Mouse (Mus musculus) neural tube, embryonic 15.5 days (tissue): ENCODE measurements around the gene Unc13a. TPM values are rescaled to one million over a fixed set of nuclear protein-coding genes. Genes with fewer than 3 reads are reported as not detected.
A peak's percentile ranks its signal among the peaks of the same experiment; 100 is the strongest.

ENCODE experiments used
- ATAC-seq: fragments of 200-750 bp; cut with Nextera tagmentation; 2 replicates; pipeline ENCODE4 v1.8.0; 2017; ENCODE audit warnings: mild to moderate bottlenecking, moderate TSS enrichment, moderate library complexity; ENCODE audit not compliant: low FRiP score
- H3K27ac ChIP-seq: fragments of 300-500 bp; sonication (generic); replicated peaks from 2 replicates; pipeline ENCODE4 v1.5.1; 2015; ENCODE audit warnings: mild to moderate bottlenecking, inconsistent platforms
- H3K27me3 ChIP-seq: fragments of 300-500 bp; sonication (generic); replicated peaks from 2 replicates; pipeline ENCODE4 v1.6.1; 2015; ENCODE audit warnings: inconsistent platforms
- H3K36me3 ChIP-seq: fragments of 300-500 bp; sonication (generic); 2 replicates; pipeline ENCODE4 v1.6.1; 2015; ENCODE audit warnings: inconsistent platforms
- H3K4me1 ChIP-seq: fragments of 300-500 bp; sonication (generic); 2 replicates; pipeline ENCODE4 v1.6.1; 2015; ENCODE audit warnings: inconsistent platforms
- H3K4me2 ChIP-seq: fragments of 300-500 bp; sonication (generic); 2 replicates; pipeline ENCODE4 v1.6.1; 2015; ENCODE audit warnings: inconsistent platforms, mild to moderate bottlenecking, moderate library complexity
- H3K4me3 ChIP-seq: fragments of 300-500 bp; sonication (generic); replicated peaks from 2 replicates; pipeline ENCODE4 v1.5.1; 2015; ENCODE audit warnings: mild to moderate bottlenecking, inconsistent platforms
- H3K9ac ChIP-seq: fragments of 300-500 bp; sonication (generic); replicated peaks from 2 replicates; pipeline ENCODE4 v1.6.1; 2015; ENCODE audit warnings: mild to moderate bottlenecking, inconsistent platforms
- H3K9me3 ChIP-seq: fragments of 300-500 bp; sonication (generic); replicated peaks from 2 replicates; pipeline ENCODE4 v1.6.1; 2016; ENCODE audit warnings: inconsistent platforms
- WGBS: fragments of 180-500 bp; shearing (Covaris S2); methylation state at CpG from one replicate; pipeline ENCODE4 v1.1.7; 2015; ENCODE audit warnings: mixed read lengths; 5-methylcytosine and 5-hydroxymethylcytosine counted together
- polyA plus RNA-seq: library from polyadenylated mRNA; unstranded; fragments of >200 nt; fragmentation: Nextera tagmentation; extraction: Ambion mirVana; gene quantifications from 2 replicates; pipeline ENCODE4 v1.2.1, GENCODE M21; 2015

Gene Unc13a
- polyA plus RNA-seq, 1 experiment from 2014 or later, result 22.2 TPM

DNA sequence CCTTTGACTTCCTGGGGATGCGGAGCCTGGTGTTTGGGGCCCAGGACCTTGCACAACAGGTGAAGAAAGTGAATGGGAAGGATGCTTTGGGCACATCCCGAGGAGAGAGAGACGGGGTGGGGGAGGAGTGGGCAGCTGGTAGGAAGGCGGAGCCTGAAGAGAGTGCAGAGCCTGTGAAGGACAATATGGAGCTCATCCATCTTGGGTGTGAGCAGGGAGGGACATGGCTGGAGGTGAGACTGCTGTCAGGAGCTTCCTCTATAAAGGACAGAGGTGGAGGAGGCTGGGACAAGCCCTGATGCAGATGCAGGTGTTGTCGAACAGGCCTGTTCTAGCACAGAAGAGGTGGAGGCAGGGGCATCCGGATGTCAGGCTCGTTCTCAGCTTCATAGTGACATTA is 67.5 kb downstream of the Unc13a start:
- Histone ChIP-seq H3K27me3 (peaks cover 44% of the 10 kb centered on the region), H3K4me1 (peaks cover 16% of the 10 kb centered on the region), H3K9ac (no peak overlapping the region), H3K27ac (no peak overlapping the region), H3K9me3 (no peaks in the 10 kb centered on the region), H3K4me3 (no peak overlapping the region), H3K36me3 (peaks cover 12% of the 10 kb centered on the region), H3K4me2 (no peak overlapping the region)
- 52% methylated on average over 7 of the region's 7 CpGs for WGBS
- no peak for ATAC-seq

DNA sequence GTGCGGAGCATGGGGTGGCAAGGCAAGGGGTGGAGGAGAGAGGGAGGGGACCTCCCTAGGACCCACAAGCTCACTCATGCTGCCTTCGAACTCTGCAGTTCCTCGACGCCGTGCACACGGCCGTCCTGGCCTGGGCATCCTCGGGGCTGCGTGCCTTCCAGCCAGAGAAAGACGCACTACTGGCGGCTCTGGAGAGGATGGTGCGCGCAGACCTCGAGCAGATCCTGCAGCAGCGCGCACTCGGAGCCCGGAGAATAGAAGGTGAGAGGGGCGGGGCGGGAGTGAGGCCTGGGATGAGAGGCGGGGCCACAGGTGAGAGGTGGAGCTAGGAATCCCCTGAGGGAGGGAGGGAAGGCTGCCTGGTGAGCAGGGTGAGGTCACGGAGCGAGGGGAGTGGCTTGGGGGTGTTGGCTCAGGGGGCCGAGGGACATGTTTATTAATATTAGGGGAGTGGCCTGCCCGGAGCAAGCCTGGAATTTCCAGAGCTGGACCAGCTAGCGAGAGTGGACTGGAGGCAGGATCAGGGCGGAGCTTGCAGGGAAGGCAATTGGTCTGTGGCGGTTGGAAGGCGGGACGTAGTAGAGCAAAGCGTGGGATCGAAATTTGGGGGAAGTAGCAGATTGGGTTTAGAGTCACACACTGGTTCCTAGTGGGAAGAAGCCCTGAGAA is 68.8 kb downstream of the Unc13a start:
- peaks cover 44% of the 10 kb centered on the region for H3K27me3 ChIP-seq
- ATAC-seq, result peak; percentile 83
- H3K9ac ChIP-seq, result peak overlapping the region; percentile 43
- peak overlapping the region; percentile 71 for H3K27ac ChIP-seq
- peak overlapping the region; percentile 60 for H3K4me2 ChIP-seq
- H3K9me3 ChIP-seq, result no peaks in the 10 kb centered on the region
- peaks cover 14% of the 10 kb centered on the region for H3K36me3 ChIP-seq
- 3% methylated on average over 32 of the region's 32 CpGs for WGBS
- H3K4me3 ChIP-seq, result peak overlapping the region; percentile 42
- peaks cover 16% of the 10 kb centered on the region for H3K4me1 ChIP-seq

DNA sequence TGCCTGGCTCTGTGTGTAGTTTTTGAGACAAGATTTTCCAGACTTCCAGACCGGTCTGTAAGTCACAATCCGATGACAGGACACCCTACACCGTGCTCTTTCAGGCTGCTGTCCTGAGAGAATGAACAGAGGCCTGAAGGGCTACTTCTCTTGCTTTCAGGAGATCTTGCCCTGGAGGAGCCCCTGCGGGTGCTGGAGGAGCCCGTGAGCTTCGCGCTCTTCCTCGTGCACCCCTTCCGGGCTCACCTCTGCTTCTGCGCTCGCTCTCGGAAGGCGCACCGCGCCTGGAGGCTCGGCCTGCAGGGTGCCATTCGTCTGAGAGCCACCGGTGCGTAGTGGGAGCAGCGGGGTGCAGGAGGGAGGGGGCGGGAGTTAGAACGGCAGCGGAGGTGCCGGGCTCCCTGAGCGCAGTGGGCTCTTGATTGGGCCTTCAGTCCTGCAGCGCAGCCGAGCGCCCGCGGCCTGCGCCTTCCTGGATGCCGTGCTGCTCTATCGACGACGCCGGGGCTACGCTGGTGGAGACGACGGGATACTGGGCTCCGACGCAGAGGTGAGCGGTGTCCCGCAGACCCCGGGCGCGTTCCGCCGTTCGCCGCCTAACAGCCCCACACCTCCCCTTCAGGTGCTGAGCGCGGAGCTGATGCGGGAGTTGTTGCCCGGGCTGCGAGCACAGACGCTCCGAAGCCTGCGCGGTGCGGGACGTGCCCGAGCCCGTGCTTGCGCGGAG is 69.5 kb downstream of the Unc13a start:
- peaks cover 16% of the 10 kb centered on the region for H3K4me1 ChIP-seq
- H3K27me3 ChIP-seq, result peaks cover 44% of the 10 kb centered on the region
- WGBS, result 3% methylated on average over 65 of the region's 65 CpGs
- peak overlapping the region; percentile 43 for H3K9ac ChIP-seq
- ATAC-seq, result peak; percentile 71
- peaks cover 14% of the 10 kb centered on the region for H3K36me3 ChIP-seq
- H3K4me3 ChIP-seq, result peak overlapping the region; percentile 42
- peak overlapping the region; percentile 71 for H3K27ac ChIP-seq
- no peaks in the 10 kb centered on the region for H3K9me3 ChIP-seq
- peak overlapping the region; percentile 60 for H3K4me2 ChIP-seq

DNA sequence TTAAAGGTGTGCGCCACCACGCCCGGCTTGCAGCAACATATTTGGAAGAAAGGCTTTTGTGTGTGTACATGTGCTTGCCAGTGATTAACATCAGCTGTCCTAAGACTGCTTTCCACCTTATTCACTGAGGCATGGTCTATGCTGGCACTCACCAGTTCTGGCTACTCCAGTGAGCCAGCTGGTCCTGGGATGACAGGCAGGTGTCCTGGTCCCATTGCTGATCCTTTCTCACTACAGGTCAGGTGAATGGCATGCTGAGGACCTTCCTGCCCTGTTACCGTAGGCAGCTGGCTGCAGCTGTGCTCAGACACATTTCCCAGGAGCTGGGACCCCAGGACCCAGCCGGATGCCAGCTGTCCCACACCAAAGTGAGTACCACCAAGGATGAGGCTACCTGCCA is 72.7 kb downstream of the Unc13a start:
- no peak overlapping the region for H3K4me3 ChIP-seq
- no peak overlapping the region for H3K4me2 ChIP-seq
- no peak for ATAC-seq
- H3K9ac ChIP-seq, result no peak overlapping the region
- H3K4me1 ChIP-seq, result peaks cover 35% of the 10 kb centered on the region
- peaks cover 40% of the 10 kb centered on the region for H3K27me3 ChIP-seq
- H3K27ac ChIP-seq, result no peak overlapping the region
- peaks cover 6% of the 10 kb centered on the region for H3K36me3 ChIP-seq
- 94% methylated on average over 5 of the region's 5 CpGs for WGBS
- H3K9me3 ChIP-seq, result no peaks in the 10 kb centered on the region

DNA sequence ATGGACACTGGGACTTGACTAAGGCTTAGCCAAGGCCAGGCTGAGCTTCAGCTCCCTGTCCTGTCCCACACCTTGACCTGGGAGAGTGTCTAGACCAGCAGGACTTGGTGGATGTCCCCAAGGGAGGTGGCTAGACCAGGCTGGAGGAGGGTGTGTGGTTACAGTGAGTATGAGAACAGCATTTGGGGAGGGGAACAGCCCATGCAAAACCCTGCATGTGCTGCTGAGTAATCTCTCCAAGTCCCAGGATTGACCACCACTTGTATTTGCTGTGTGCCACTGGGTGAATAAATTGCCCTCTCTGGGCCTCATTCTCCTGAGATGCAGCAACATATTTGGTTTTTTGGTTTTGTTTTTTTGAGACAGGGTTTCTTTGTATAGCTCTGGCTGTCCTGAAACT is 73.2 kb downstream of the Unc13a start:
- Histone ChIP-seq H3K27ac (no peak overlapping the region), H3K4me1 (peaks cover 39% of the 10 kb centered on the region), H3K36me3 (peaks cover 6% of the 10 kb centered on the region), H3K4me2 (no peak overlapping the region), H3K9me3 (no peaks in the 10 kb centered on the region), H3K27me3 (peaks cover 35% of the 10 kb centered on the region), H3K9ac (no peak overlapping the region), H3K4me3 (no peak overlapping the region)
- no peak for ATAC-seq

DNA sequence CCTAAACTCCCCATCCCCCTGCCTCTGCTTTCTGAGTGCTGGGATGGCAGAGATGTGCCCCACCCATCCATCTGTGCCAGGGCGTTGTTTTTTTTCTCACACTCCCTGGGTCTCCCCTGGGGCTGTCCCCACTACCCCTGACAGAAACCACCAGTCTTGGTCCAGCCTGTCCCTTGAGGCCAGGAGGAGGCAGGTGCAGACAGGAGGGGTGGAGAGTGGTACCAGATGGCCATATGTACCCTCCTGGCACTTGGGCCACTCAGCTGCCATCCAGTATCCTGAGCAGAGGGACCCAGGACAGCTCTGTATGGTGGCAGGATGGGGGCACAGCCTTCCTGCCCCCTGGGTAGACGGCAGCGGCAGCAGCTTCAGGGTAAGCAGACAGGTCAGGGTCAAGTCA is 74.1 kb downstream of the Unc13a start, which contains the start of gene Fam129c:
Gene Fam129c (plus strand): TSS at position 198 of the 400 bp plus-strand sequence.
- WGBS, result 66% methylated on average over 3 of the region's 3 CpGs
- no peak for ATAC-seq
- Histone ChIP-seq H3K9me3 (no peaks in the 10 kb centered on the region), H3K36me3 (peaks cover 6% of the 10 kb centered on the region), H3K9ac (no peak within 1 kb of the TSS), H3K4me1 (peaks cover 39% of the 10 kb centered on the region), H3K27ac (no peak within 1 kb of the TSS), H3K27me3 (peaks cover 26% of the 10 kb centered on the region), H3K4me3 (no peak within 1 kb of the TSS), H3K4me2 (no peak within 1 kb of the TSS)

DNA sequence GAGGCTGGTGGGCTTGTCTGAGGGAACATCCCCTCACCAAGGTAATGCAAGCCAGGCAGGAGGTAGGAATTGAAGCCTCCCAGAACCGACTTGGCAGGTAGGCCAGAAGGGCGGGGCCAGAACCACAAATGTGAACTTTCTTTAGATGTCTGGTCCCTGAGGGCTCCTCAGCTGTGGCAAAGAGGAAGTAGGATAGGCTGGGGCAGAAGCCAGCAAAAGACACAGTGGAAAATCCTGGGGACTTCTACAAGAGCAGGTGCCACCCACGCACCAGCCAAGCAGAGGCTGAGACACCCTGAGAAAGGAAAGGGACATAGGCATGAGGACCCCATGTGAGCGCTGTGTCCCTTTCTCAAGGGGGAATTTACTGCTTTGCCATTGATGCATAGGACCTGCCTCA is 74.8 kb downstream of the Unc13a start:
- ATAC-seq, result no peak
- H3K36me3 ChIP-seq, result peaks cover 6% of the 10 kb centered on the region
- no peak overlapping the region for H3K4me2 ChIP-seq
- H3K27ac ChIP-seq, result no peak overlapping the region
- H3K9ac ChIP-seq, result no peak overlapping the region
- H3K4me3 ChIP-seq, result no peak overlapping the region
- peaks cover 20% of the 10 kb centered on the region for H3K27me3 ChIP-seq
- H3K4me1 ChIP-seq, result peaks cover 33% of the 10 kb centered on the region
- H3K9me3 ChIP-seq, result no peaks in the 10 kb centered on the region
- 83% methylated on average over 4 of the region's 4 CpGs for WGBS

DNA sequence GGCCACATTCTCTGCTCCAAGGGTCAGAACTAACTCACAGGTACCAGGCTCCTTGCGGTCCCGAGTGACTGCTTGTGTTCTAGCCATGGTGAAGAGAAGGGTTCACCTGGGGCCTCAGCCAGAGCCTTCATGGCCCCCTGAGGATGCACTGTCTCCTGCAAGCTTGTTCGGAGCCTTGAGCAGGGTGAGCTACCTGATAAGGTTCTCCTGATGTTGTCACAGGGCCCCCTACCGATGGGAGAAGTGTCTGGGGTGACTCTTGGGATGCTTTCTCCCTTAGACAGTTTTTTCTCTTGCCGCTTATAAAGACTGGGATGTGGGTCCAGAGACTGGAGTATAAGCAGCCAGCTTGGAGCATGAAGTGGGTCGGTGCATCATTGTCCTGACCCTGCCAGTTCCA is 75.2 kb downstream of the Unc13a start:
- Histone ChIP-seq H3K4me3 (no peak overlapping the region), H3K36me3 (peaks cover 6% of the 10 kb centered on the region), H3K4me2 (peak overlapping the region; percentile 39; the same call in 1 of the 2 replicates), H3K27ac (no peak overlapping the region), H3K27me3 (peaks cover 16% of the 10 kb centered on the region), H3K9ac (no peak overlapping the region), H3K9me3 (no peaks in the 10 kb centered on the region), H3K4me1 (peaks cover 33% of the 10 kb centered on the region)
- 63% methylated on average over 6 of the region's 6 CpGs for WGBS
- no peak for ATAC-seq

DNA sequence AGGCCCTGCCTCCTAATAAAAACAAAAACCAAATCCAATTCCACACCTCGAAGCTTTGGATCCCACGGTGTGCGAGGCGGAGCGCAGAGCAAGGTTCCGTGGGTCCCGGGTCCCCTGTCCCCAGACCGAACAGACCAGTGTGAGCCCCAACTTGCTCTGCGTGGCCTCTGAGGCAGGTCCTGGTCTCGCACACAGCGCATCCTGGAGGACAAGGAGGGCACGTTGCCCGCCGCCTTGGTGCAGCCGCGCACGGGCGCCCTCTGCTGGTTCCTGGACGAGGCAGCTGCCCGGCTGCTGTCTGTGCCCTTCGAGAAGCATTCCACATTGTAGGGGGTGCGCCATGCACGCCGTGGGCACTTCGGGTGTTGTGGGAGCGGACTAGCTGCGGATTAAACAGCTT is 75.7 kb downstream of the Unc13a start:
- H3K9ac ChIP-seq, result 0 out of 2 replicates have a peak overlapping the region, but pooled peaks have one; percentile 23

DNA sequence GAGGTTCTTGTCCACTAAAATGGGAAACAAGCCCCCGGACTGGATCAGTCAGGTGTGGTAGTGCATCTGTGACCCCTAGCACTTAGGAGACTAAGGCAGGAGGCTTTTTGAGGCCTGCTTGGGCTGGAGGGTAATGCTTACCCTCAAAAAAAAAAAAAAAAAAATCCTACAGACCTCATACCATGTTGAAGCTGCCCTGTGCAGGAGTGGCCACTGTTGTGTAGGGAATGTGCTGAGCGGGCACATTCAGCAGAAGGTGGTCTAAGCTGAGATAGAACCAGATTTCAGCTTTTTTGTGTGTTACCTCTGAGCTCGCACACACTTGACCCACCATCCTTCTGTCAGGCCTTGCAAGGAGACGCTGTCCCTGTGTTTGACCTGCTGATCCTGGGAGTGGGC is 77.2 kb downstream of the Unc13a start:
- H3K4me3 ChIP-seq, result no peak overlapping the region
- no peaks in the 10 kb centered on the region for H3K9me3 ChIP-seq
- peaks cover 4% of the 10 kb centered on the region for H3K36me3 ChIP-seq
- no peak overlapping the region for H3K4me2 ChIP-seq
- 99% methylated on average over 4 of the region's 4 CpGs for WGBS
- 0 out of 2 replicates have a peak, but pooled peaks cover under 1% of the 10 kb centered on the region for H3K27me3 ChIP-seq
- no peak for ATAC-seq
- no peak overlapping the region for H3K9ac ChIP-seq
- H3K27ac ChIP-seq, result no peak overlapping the region
- H3K4me1 ChIP-seq, result peaks cover 47% of the 10 kb centered on the region

More for the DNA sequence above, 75.7 kb downstream of the Unc13a start:
- peak; percentile 2; the same call in 1 of the 2 replicates for ATAC-seq
- Histone ChIP-seq H3K36me3 (peaks cover 6% of the 10 kb centered on the region), H3K9me3 (no peaks in the 10 kb centered on the region), H3K27ac (no peak overlapping the region), H3K4me2 (peak overlapping the region; percentile 39), H3K4me3 (no peak overlapping the region), H3K27me3 (peaks cover 11% of the 10 kb centered on the region), H3K4me1 (peaks cover 37% of the 10 kb centered on the region)
- 8% methylated on average over 27 of the region's 27 CpGs for WGBS

DNA sequence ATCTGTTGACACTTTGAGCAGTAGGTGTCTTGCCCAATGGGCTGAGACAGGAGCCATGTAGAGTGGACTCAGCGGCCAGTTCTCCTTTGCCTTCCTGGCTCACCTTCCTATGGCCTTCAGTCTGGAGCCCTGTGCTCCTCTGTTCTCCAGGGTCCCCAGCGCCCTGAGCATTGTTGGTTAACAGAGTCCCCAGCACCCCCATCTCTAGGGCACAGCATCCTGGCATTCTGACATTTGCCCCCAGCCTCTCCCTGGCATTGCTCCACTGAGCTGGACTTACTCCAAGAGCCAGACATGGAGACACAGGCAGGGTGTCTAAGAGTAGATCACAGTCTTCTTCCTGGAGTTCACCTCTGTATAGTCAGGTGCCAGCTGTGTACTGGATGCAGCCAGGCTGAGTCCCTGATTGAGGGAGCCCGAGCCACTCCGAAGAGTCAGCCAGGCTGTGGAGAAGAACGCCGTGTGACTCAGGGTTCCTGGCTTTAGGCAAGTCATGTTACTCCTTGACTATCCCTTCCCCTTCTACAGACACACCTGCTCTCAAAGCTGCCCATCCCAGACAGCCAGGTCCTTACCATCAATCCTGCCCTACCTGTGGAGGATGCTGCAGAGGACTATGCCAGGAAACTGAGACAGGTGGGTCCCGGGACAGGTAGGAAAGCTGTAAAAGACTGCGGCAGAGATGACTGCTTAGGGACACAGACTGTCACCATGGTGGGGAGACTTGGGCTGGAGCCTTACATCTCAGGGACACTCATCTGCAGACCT is 77.8 kb downstream of the Unc13a start:
- 95% methylated on average over 8 of the region's 8 CpGs for WGBS
- Histone ChIP-seq H3K27ac (no peak overlapping the region), H3K4me1 (peaks cover 47% of the 10 kb centered on the region), H3K4me3 (peak overlapping the region; percentile 64; the same call in 1 of the 2 replicates), H3K27me3 (no peaks in the 10 kb centered on the region), H3K9me3 (no peaks in the 10 kb centered on the region), H3K4me2 (peak overlapping the region; percentile 96; the same call in 1 of the 2 replicates), H3K36me3 (no peaks in the 10 kb centered on the region; the same call in 1 of the 2 replicates), H3K9ac (peak overlapping the region; percentile 99; the same call in 1 of the 2 replicates)
- no peak for ATAC-seq
